Mouse (Mus musculus): ENCODE measurements around the gene Fscn3.

Fscn3 gene

DNA sequence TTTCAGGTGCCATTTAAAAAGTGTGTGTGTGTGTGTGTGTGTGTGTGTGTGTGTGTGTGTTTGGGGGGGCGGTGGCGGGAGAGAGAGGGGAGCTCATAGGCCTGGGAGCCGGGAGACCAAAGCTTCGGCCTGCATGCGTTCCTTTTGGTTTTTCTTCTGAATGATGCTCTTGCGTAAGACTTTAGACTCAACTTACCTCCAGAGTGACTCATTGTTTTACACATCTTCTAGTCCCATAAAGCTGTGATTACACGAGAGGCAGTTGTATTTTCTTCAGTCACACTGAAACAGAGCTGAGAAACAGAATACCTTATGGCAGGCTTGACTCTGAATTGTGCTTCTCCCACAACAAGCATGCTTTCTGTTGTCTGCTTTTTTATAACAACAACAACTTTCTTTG, 59.3 kb downstream of the Fscn3 start:
- DNase-seq (ENCODE audit: low spot score in 2 of 2) = no peak

All from cerebellum, postnatal 4 days (tissue).